Mouse (Mus musculus): ENCODE data around the gene Mphosph9. TPM values are rescaled to one million over a fixed set of nuclear protein-coding genes. Genes with fewer than 3 reads are reported as not detected.

Mphosph9 gene
- polyA plus RNA-seq, 1 experiment from 2014 or later = 3.0 TPM

GRCm38 (mm10) chr5:124232360-124233143 is 95.2 kb downstream of the Mphosph9 start:
- TF ChIP-seq CTCF (IDR thresholded peaks at IDR 0.05; ENCODE audit: low read depth) (no peak), EP300 (IDR thresholded peaks at IDR 0.05; ENCODE audit: low read depth) (peak; percentile 41)
- peak overlapping the region; percentile 29 for H3K4me2 ChIP-seq (ENCODE audit: low read depth, low read length)
- no peaks in the 10 kb centered on the region for H3K9me3 ChIP-seq (ENCODE audit: low read length)
- ATAC-seq (peak; percentile 74), DNase-seq (peak; percentile 69)
- peaks cover 68% of the 10 kb centered on the region for H3K4me1 ChIP-seq (ENCODE audit: insufficient read depth)
- no peak overlapping the region for H3K4me3 ChIP-seq (ENCODE audit: low read depth, low read length)
- peak overlapping the region; percentile 95 for H3K27ac ChIP-seq (ENCODE audit: low read depth)
- WGBS (ENCODE audit: insufficient replicate concordance) = 42% methylated on average over 18 of the region's 18 CpGs
- H3K36me3 ChIP-seq (replicated peaks; ENCODE audit: insufficient read depth, low read length) = no peaks in the 10 kb centered on the region
- peak overlapping the region; percentile 45 for H3K9ac ChIP-seq (replicated peaks)
- no peaks in the 10 kb centered on the region for H3K27me3 ChIP-seq (ENCODE audit: insufficient read depth, low read length)

- Histone ChIP-seq H3K9ac (replicated peaks) (no peak overlapping the region), H3K27me3 (ENCODE audit: insufficient read depth, low read length) (no peaks in the 10 kb centered on the region), H3K4me3 (ENCODE audit: low read depth, low read length) (no peak overlapping the region), H3K4me1 (ENCODE audit: insufficient read depth) (peaks cover 77% of the 10 kb centered on the region), H3K27ac (ENCODE audit: low read depth) (no peak overlapping the region), H3K4me2 (ENCODE audit: low read depth, low read length) (no peak overlapping the region), H3K9me3 (ENCODE audit: low read length) (no peaks in the 10 kb centered on the region), H3K36me3 (replicated peaks; ENCODE audit: insufficient read depth, low read length) (no peaks in the 10 kb centered on the region)
- ATAC-seq (no peak), DNase-seq (no peak)
- no peak for TF ChIP-seq EP300 (IDR thresholded peaks at IDR 0.05; ENCODE audit: low read depth)
- 57% methylated on average over 9 of the region's 9 CpGs for WGBS (ENCODE audit: insufficient replicate concordance)
Measured at GRCm38 (mm10) chr5:124230461-124230860, 97.3 kb downstream of the Mphosph9 start.

DNA sequence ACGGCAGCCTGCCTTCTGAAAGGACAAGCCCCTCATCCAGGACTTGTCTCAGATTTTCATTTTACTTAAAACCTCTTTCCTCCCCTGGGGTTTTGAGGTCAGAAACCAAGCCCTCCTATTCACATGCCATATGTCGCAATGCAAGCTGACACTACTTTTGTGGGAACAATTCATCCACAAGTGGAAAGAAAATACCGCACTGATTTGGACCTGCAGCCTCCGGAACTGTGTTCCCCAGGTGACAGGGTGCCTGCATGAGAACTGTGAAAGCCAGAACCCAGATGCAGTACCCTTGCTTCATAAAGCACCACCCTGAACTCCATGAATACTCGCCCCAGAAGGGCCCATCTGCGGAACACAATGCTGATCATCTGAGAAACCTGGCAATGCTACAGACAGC is 100.6 kb downstream of the Mphosph9 start:
- WGBS (ENCODE audit: insufficient replicate concordance) = 49% methylated on average over 6 of the region's 6 CpGs
- TF ChIP-seq CTCF (IDR thresholded peaks at IDR 0.05; ENCODE audit: low read depth) (no peak), EP300 (IDR thresholded peaks at IDR 0.05; ENCODE audit: low read depth) (no peak)
- ATAC-seq (0 out of 2 replicates have a peak, but pooled peaks have one; percentile 0), DNase-seq (no peak)
- Histone ChIP-seq H3K4me1 (ENCODE audit: insufficient read depth) (peaks cover 51% of the 10 kb centered on the region), H3K27ac (ENCODE audit: low read depth) (peak overlapping the region; percentile 96), H3K9ac (replicated peaks) (no peak overlapping the region), H3K27me3 (ENCODE audit: insufficient read depth, low read length) (no peaks in the 10 kb centered on the region), H3K9me3 (ENCODE audit: low read length) (no peaks in the 10 kb centered on the region), H3K36me3 (replicated peaks; ENCODE audit: insufficient read depth, low read length) (no peaks in the 10 kb centered on the region; the same call in 1 of the 2 replicates), H3K4me2 (ENCODE audit: low read depth, low read length) (peak overlapping the region; percentile 2; the same call in 1 of the 2 replicates), H3K4me3 (ENCODE audit: low read depth, low read length) (no peak overlapping the region)

DNA sequence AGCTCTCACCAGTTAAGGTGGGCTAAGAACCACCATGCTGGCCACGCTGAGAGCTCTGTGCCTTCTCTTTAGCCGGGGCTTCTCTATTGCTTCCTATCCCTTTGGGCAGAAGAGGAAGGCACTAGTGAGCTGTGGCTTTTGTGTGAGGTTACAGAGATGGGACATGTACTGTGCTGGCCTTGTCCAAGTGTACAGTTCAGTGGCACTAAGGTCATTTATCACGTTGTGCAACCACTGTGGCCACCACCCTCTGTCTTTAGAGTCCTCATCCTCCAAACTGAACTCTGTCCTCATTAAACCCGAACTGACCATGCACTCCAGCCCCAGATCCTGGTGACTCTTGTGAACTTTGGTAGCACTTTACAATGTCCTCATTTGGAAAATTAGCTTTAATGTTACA is 101.3 kb downstream of the Mphosph9 start:
- Histone ChIP-seq H3K36me3 (replicated peaks; ENCODE audit: insufficient read depth, low read length) (no peaks in the 10 kb centered on the region; the same call in 1 of the 2 replicates), H3K27ac (ENCODE audit: low read depth) (peak overlapping the region; percentile 96), H3K27me3 (ENCODE audit: insufficient read depth, low read length) (no peaks in the 10 kb centered on the region), H3K4me1 (ENCODE audit: insufficient read depth) (peaks cover 51% of the 10 kb centered on the region), H3K4me2 (ENCODE audit: low read depth, low read length) (0 out of 2 replicates have a peak overlapping the region, but pooled peaks have one; percentile 4), H3K4me3 (ENCODE audit: low read depth, low read length) (no peak overlapping the region), H3K9me3 (ENCODE audit: low read length) (no peaks in the 10 kb centered on the region), H3K9ac (replicated peaks) (peak overlapping the region; percentile 4; the same call in 1 of the 2 replicates)
- DNase-seq = peak; percentile 66
- ATAC-seq = peak; percentile 94
- no peak for TF ChIP-seq CTCF (IDR thresholded peaks at IDR 0.05; ENCODE audit: low read depth)
- peak; percentile 90 for TF ChIP-seq EP300 (IDR thresholded peaks at IDR 0.05; ENCODE audit: low read depth)
- WGBS (ENCODE audit: insufficient replicate concordance) = 27% methylated on average over 4 of the region's 4 CpGs

GRCm38 (mm10) chr5:124225891-124226290 is 101.9 kb downstream of the Mphosph9 start:
- Histone ChIP-seq H3K4me3 (ENCODE audit: low read depth, low read length) (no peak overlapping the region), H3K27ac (ENCODE audit: low read depth) (peak overlapping the region; percentile 96), H3K9me3 (ENCODE audit: low read length) (no peaks in the 10 kb centered on the region), H3K27me3 (ENCODE audit: insufficient read depth, low read length) (no peaks in the 10 kb centered on the region), H3K36me3 (replicated peaks; ENCODE audit: insufficient read depth, low read length) (no peaks in the 10 kb centered on the region; the same call in 1 of the 2 replicates), H3K4me2 (ENCODE audit: low read depth, low read length) (0 out of 2 replicates have a peak overlapping the region, but pooled peaks have one; percentile 4), H3K9ac (replicated peaks) (peak overlapping the region; percentile 4), H3K4me1 (ENCODE audit: insufficient read depth) (peaks cover 49% of the 10 kb centered on the region)
- TF ChIP-seq CTCF (IDR thresholded peaks at IDR 0.05; ENCODE audit: low read depth) (no peak), EP300 (IDR thresholded peaks at IDR 0.05; ENCODE audit: low read depth) (peak; percentile 16; the same call in 1 of the 2 replicates)
- ATAC-seq (peak; percentile 60), DNase-seq (peak; percentile 51)
- WGBS (ENCODE audit: insufficient replicate concordance) = 47% methylated on average over 7 of the region's 7 CpGs

- no peak overlapping the region for H3K4me3 ChIP-seq (ENCODE audit: low read depth, low read length)
- DNase-seq (no peak), ATAC-seq (no peak)
- H3K9ac ChIP-seq (replicated peaks) = no peak overlapping the region
- no peak overlapping the region for H3K4me2 ChIP-seq (ENCODE audit: low read depth, low read length)
- TF ChIP-seq EP300 (IDR thresholded peaks at IDR 0.05; ENCODE audit: low read depth) (no peak), CTCF (IDR thresholded peaks at IDR 0.05; ENCODE audit: low read depth) (no peak)
- no peaks in the 10 kb centered on the region for H3K9me3 ChIP-seq (ENCODE audit: low read length)
- H3K4me1 ChIP-seq (ENCODE audit: insufficient read depth) = peaks cover 45% of the 10 kb centered on the region
- H3K27ac ChIP-seq (ENCODE audit: low read depth) = peak overlapping the region; percentile 96; the same call in 1 of the 2 replicates
- no peaks in the 10 kb centered on the region for H3K27me3 ChIP-seq (ENCODE audit: insufficient read depth, low read length)
- H3K36me3 ChIP-seq (replicated peaks; ENCODE audit: insufficient read depth, low read length) = no peaks in the 10 kb centered on the region; the same call in 1 of the 2 replicates
- WGBS (ENCODE audit: insufficient replicate concordance) = 81% methylated on average over 16 of the region's 16 CpGs
Measured at GRCm38 (mm10) chr5:124224321-124225092, 103.3 kb downstream of the Mphosph9 start.

All from liver, postnatal 0 days (tissue).